Mouse (Mus musculus) adrenal gland, postnatal 25 days (tissue): ENCODE data around the gene Mettl23. TPM values are rescaled to one million over a fixed set of nuclear protein-coding genes. Genes with fewer than 3 reads are reported as not detected.
A peak's percentile ranks its signal among the peaks of the same experiment; 100 is the strongest.
"Not testable (repeated sequence)": the region's sequence is repeated elsewhere in the genome, so short reads cannot be mapped to it uniquely, and the experiment has no call there.

ENCODE experiments used
- DNase-seq: peaks from one replicate; pipeline ENCODE4 v3.0.0; 2021; ENCODE audit warnings: mixed read lengths
- total RNA-seq: library from RNA; stranded (reverse); gene quantifications from 2 replicates; pipeline ENCODE4 v1.2.3, GENCODE M21; 2021

Gene Mettl23
- total RNA-seq, 1 experiment from 2014 or later = 29.6 TPM

GRCm38 (mm10) chr11:116880839-116881238 is 37.8 kb downstream of the Mettl23 start:
- no peak for DNase-seq

GRCm38 (mm10) chr11:116881440-116881839 is 38.4 kb downstream of the Mettl23 start:
- DNase-seq = no peak

- DNase-seq = no peak
Observed at GRCm38 (mm10) chr11:116882446-116882845, 39.4 kb downstream of the Mettl23 start.

GRCm38 (mm10) chr11:116884061-116884460 is 41.0 kb downstream of the Mettl23 start:
- no peak for DNase-seq

- peak; percentile 70 for DNase-seq
Observed at GRCm38 (mm10) chr11:116885275-116886151, 42.4 kb downstream of the Mettl23 start.

- no peak for DNase-seq
Observed at GRCm38 (mm10) chr11:116887136-116887535, 44.1 kb downstream of the Mettl23 start.

- no peak for DNase-seq
Observed at GRCm38 (mm10) chr11:116893532-116894442, 50.7 kb downstream of the Mettl23 start.

- no peak for DNase-seq
Observed at GRCm38 (mm10) chr11:116895402-116895801, 52.3 kb downstream of the Mettl23 start.

GRCm38 (mm10) chr11:116899247-116899646 is 56.2 kb downstream of the Mettl23 start:
- no peak for DNase-seq

GRCm38 (mm10) chr11:116902588-116902987 is 59.5 kb downstream of the Mettl23 start:
- DNase-seq = not testable (repeated sequence)

Other genes starting within 250 kb of the Mettl23 start
- gene Rhbdf2, start 216.3 kb upstream of the Mettl23 start, total RNA-seq = 17.7 and 24.6 TPM in 2 replicates
- gene Prcd, start 189.7 kb upstream of the Mettl23 start, total RNA-seq = 9.2 and 13.0 TPM in 2 replicates
- 18.7 and 25.4 TPM in 2 replicates for gene Cygb, start 189.0 kb upstream of the Mettl23 start, total RNA-seq
- gene St6galnac1, start 67.8 kb upstream of the Mettl23 start, total RNA-seq = not detected in 2 replicates
- 26.0 and 44.7 TPM in 2 replicates for gene Mxra7, start 15.2 kb upstream of the Mettl23 start, total RNA-seq
- 28.4 and 38.5 TPM in 2 replicates for gene Jmjd6, start 171 bp downstream of the Mettl23 start, total RNA-seq
- 39.6 and 41.7 TPM in 2 replicates for gene Mfsd11, start 9.2 kb downstream of the Mettl23 start, total RNA-seq
- gene Srsf2, start 9.8 kb downstream of the Mettl23 start, total RNA-seq = 254 and 258 TPM in 2 replicates
- gene Mgat5b, start 75.6 kb downstream of the Mettl23 start, total RNA-seq = 0.57 and 0.94 TPM in 2 replicates